Mouse (Mus musculus): ENCODE results near the gene Slco1a5. TPM values are rescaled to one million over a fixed set of nuclear protein-coding genes. Genes with fewer than 3 reads are reported as not detected.
"Not testable (repeated sequence)": the region's sequence is repeated elsewhere in the genome, so short reads cannot be mapped to it uniquely, and the experiment has no call there.

Slco1a5 gene
- polyA plus RNA-seq, 1 experiment from 2014 or later: 0.51 TPM

DNA sequence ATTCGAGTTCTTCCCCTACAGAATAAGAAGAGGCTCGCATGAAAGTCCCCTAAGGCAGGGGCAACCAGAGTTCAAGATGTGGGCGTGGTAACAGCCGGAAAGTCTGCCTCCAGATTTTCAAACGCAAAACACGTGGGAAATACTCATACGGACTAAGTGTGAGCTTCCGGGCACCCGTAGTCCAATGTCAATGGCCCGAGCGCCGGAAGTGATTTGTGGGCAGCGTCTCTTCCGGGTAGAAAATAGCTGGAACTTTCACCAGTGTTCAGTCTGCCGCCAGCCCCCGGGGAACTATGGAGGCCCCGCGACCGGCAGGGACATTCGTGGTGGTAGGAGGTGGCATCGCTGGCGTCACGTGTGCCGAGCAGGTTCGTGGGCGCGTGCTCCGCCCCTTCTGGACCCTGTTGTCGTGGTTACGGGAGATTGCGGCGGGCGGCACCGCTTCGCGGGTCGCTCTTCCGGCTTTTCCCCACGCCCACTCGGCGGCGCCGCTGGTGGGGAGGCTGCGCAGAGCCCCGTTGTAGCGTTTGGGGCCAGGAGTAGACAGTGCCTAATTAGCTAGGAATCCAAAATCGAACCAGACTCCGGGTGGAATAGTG lies 22.8 kb upstream of the Slco1a5 start, which contains the start of gene Pyroxd1:
TSS of gene Pyroxd1 (plus strand) at position 215 of the 599 bp plus-strand sequence.
- peak; percentile 91 for DNase-seq (ENCODE audit: low spot score)
- WGBS: under 1% methylated on average over 48 of the region's 48 CpGs

DNA sequence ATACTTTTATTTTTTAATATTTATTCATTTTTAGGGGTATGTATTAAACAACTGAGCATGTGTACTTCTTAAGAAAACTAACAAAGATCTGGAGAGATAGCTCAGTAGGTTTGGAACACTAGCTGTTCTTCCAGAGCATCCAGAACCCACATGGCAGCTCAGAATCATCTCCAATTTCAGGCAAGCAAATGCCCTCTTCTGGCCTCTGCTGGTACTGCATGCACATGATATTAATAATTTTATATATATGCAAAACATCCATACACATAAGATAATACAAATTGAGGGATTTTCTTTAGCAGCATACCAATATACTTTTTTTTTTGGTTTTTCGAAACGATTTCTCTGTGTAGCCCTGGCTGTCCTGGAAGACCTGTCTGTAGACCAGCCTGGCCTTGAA lies 20.8 kb upstream of the Slco1a5 start:
- Histone ChIP-seq H3K36me3 (peaks cover 6% of the 10 kb centered on the region), H3K4me1 (replicated peaks) (peaks cover 10% of the 10 kb centered on the region), H3K27ac (no peak overlapping the region), H3K4me3 (no peak overlapping the region), H3K9me3 (no peaks in the 10 kb centered on the region), H3K27me3 (ENCODE audit: insufficient read depth, poor library complexity, severe bottlenecking) (no peaks in the 10 kb centered on the region)
- WGBS: 64% methylated on average over 2 of the region's 2 CpGs
- peak; percentile 46 for DNase-seq (ENCODE audit: low spot score)

More for the DNA sequence above, 22.8 kb upstream of the Slco1a5 start, which contains the start of gene Pyroxd1:
- Histone ChIP-seq H3K4me1 (replicated peaks) (peaks cover 10% of the 10 kb centered on the region), H3K4me3 (peak within 1 kb of the TSS; percentile 71), H3K9me3 (no peaks in the 10 kb centered on the region), H3K27me3 (ENCODE audit: insufficient read depth, poor library complexity, severe bottlenecking) (no peaks in the 10 kb centered on the region), H3K36me3 (peaks cover 24% of the 10 kb centered on the region), H3K27ac (peak within 1 kb of the TSS; percentile 90)

DNA sequence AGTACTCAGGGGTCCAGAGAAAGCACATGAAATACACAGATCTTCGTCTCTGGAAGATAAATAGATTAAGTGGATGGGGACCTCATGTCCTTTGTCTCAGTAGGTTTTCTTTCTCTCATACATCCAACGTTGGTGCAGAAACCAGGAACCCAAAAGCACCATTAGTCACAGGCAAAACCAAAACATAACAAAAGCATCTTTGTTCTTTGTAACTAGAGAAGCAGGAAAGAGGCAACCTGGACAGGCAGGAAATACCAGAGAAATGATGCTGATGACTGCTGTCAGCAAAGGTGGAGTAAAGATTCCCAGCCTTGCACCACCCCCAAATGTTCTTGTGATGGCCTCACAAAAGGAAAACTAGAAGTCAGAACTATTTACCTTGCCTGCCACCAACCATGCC lies 16.8 kb upstream of the Slco1a5 start:
- WGBS: 51% methylated on average over 2 of the region's 2 CpGs
- no peaks in the 10 kb centered on the region for H3K4me1 ChIP-seq (replicated peaks)
- no peak overlapping the region for H3K27ac ChIP-seq
- H3K27me3 ChIP-seq (ENCODE audit: insufficient read depth, poor library complexity, severe bottlenecking): no peaks in the 10 kb centered on the region
- no peaks in the 10 kb centered on the region for H3K9me3 ChIP-seq
- no peak for DNase-seq (ENCODE audit: low spot score)
- H3K4me3 ChIP-seq: no peak overlapping the region
- H3K36me3 ChIP-seq: no peaks in the 10 kb centered on the region

DNA sequence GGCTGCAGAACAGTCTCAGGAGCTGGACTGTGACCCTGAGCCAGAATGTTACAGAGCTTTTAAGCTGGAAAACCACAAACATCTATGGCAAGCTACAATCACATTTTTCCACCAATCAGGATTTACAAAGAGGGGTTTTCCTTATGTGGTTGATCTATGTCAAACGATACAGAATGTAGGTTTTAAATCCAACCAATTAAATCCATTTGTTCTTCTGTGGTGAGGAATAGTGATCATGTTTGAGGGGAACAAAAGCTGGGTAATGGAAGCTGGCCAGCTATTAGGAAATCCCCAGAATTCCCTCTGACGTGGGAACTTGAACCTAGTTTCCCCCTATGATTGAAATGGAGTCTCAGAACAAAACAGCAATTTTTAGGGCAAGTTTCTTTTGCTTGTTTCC lies 16.2 kb upstream of the Slco1a5 start:
- H3K4me1 ChIP-seq (replicated peaks): no peaks in the 10 kb centered on the region

DNA sequence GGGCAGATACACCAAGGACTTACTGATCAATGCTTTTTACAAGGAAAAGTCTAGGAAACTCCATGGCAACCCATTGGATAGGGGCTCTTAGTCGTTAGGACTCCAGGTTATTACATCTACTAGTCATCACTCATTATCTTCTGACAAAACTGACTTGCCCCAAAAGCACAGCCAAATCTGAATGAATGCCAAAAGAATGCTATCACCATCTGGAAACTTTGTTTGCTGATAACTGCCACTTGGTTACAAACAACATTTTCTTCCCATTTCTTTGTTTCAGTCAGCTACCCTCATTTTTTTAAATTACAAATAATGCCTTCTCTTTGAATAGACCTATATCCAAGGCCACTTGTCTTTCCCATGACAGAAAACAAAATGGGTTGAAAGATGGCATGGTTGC lies 6.4 kb upstream of the Slco1a5 start:
- H3K4me3 ChIP-seq: no peak overlapping the region
- H3K27me3 ChIP-seq (ENCODE audit: insufficient read depth, poor library complexity, severe bottlenecking): no peaks in the 10 kb centered on the region
- no peak overlapping the region for H3K27ac ChIP-seq
- no peaks in the 10 kb centered on the region for H3K4me1 ChIP-seq (replicated peaks)
- H3K9me3 ChIP-seq: no peaks in the 10 kb centered on the region
- H3K36me3 ChIP-seq: no peaks in the 10 kb centered on the region
- DNase-seq (ENCODE audit: low spot score): no peak
- WGBS: 81% methylated on average over 1 of the region's 1 CpGs

More for the DNA sequence above, 16.2 kb upstream of the Slco1a5 start:
- no peak overlapping the region for H3K27ac ChIP-seq
- no peaks in the 10 kb centered on the region for H3K27me3 ChIP-seq (ENCODE audit: insufficient read depth, poor library complexity, severe bottlenecking)
- no peak for DNase-seq (ENCODE audit: low spot score)
- no peak overlapping the region for H3K4me3 ChIP-seq
- 84% methylated on average over 2 of the region's 2 CpGs for WGBS
- H3K9me3 ChIP-seq: no peaks in the 10 kb centered on the region
- H3K36me3 ChIP-seq: no peaks in the 10 kb centered on the region

DNA sequence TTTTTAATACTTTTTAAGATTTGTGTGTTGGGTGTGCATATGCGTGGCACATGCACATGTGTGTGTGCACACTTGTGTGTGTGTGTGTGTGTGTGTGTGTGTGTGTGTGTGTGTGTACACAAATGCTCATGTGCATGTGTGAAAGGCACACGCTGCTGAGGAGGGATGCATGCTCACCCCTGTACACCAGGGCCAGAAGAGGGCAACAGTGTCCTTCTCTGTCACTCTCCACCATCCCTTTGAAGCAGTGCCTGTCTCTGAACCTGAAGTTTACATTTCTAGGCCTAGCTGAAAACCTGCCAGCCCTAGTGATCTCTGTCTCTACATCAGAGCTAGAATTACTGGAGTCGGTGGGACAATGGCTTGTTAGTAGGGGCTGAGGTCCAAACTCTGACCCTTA lies 3.8 kb upstream of the Slco1a5 start:
- 76% methylated on average over 3 of the region's 3 CpGs for WGBS

DNA sequence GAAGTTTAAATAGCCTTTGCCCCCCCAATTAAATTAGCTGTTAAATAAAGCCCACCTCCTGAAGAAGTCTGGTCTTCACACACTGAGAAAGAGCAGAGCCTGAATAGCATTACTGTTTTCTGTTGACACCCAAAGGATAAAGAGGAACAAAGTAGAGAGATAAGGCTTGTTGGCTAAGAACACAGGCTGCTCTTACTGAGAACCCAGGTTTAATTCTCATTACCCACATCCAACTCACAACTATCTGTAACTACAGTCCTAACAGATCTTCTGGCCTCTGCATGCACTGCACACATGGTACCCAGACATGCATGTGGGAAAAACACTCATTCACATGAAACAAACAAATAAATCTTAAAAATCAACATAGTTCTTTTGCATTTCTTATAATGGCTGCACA lies 5.7 kb downstream of the Slco1a5 start:
- no peak overlapping the region for H3K27ac ChIP-seq
- H3K36me3 ChIP-seq: no peaks in the 10 kb centered on the region
- DNase-seq (ENCODE audit: low spot score): no peak
- H3K27me3 ChIP-seq (ENCODE audit: insufficient read depth, poor library complexity, severe bottlenecking): no peaks in the 10 kb centered on the region
- H3K9me3 ChIP-seq: no peaks in the 10 kb centered on the region
- H3K4me3 ChIP-seq: no peak overlapping the region
- H3K4me1 ChIP-seq (replicated peaks): no peaks in the 10 kb centered on the region

More for the DNA sequence above, 3.8 kb upstream of the Slco1a5 start:
- no peaks in the 10 kb centered on the region; the same call in 1 of the 2 replicates for H3K4me1 ChIP-seq (replicated peaks)
- no peak overlapping the region for H3K4me3 ChIP-seq
- no peak for DNase-seq (ENCODE audit: low spot score)
- no peak overlapping the region for H3K27ac ChIP-seq
- no peaks in the 10 kb centered on the region for H3K9me3 ChIP-seq
- H3K27me3 ChIP-seq (ENCODE audit: insufficient read depth, poor library complexity, severe bottlenecking): no peaks in the 10 kb centered on the region
- no peaks in the 10 kb centered on the region for H3K36me3 ChIP-seq

DNA sequence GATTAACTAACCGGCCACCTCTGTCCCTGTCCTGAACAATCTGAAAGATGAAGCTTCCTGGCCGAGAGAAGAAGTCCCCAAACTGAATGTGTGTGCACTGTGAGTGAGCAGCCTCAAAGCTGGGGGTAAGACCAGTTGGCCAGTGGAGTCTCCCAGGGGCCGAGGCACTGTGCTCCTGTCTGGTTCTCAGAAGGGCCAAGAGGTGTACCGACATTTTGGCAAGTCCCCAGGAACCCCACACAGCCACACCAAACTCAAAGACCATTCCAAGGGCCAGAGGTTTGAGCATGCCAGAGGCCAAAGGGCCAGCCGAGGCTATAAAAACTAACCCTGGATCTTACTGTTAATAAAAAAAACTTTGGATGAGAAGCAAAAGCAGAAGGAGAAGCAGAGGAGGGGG lies 8.5 kb downstream of the Slco1a5 start:
- no peak overlapping the region for H3K4me3 ChIP-seq
- WGBS: 87% methylated on average over 5 of the region's 5 CpGs
- DNase-seq (ENCODE audit: low spot score): no peak

DNA sequence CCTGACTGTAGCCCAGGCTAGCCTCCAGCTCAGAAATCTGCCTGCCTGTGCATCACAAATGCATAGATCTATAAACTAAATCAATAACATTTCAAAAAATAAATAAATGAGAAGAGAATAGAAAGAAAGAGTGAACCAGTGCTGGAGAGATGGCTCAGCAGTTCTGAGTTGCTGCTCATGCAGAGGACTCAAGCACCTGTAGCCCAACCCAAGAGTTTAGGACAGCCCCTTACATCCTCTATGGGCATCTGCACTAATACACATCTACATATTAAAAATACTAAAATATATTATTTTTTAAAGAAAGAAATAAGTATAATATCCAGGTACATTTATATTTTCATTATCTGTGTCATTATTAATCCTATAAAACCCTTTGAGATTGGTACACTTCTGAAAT lies 17.7 kb downstream of the Slco1a5 start:
- no peaks in the 10 kb centered on the region for H3K27me3 ChIP-seq (ENCODE audit: insufficient read depth, poor library complexity, severe bottlenecking)
- no peak overlapping the region for H3K4me3 ChIP-seq
- no peak for DNase-seq (ENCODE audit: low spot score)
- H3K4me1 ChIP-seq (replicated peaks): no peaks in the 10 kb centered on the region
- H3K9me3 ChIP-seq: peaks cover 4% of the 10 kb centered on the region
- H3K27ac ChIP-seq: no peak overlapping the region
- no peaks in the 10 kb centered on the region for H3K36me3 ChIP-seq

More for the DNA sequence above, 8.5 kb downstream of the Slco1a5 start:
- Histone ChIP-seq H3K36me3 (no peaks in the 10 kb centered on the region), H3K9me3 (peaks cover 4% of the 10 kb centered on the region), H3K27me3 (ENCODE audit: insufficient read depth, poor library complexity, severe bottlenecking) (no peaks in the 10 kb centered on the region), H3K27ac (no peak overlapping the region), H3K4me1 (replicated peaks) (no peaks in the 10 kb centered on the region)

DNA sequence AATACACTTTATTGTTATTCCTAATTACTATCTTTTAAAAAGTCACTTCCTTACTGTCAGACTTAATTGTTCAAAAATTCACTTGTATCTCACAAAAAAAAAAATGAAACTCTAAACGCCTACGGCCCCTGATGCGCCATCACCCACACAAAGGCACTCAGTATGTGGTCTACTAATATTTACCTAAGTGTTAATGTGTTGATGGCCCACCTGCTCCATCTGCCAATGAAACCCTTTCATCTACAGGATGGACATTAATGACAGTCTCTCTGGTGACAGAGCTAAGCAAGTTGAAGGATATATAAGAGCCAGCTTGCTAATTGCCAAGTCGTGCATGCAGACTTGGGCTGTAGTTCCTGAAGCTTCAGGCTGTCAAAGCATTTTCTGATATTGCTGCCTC lies 24.7 kb downstream of the Slco1a5 start, which contains the start of gene Iapp:
TSS of gene Iapp (plus strand) at position 326 of the 400 bp plus-strand sequence.
- no peaks in the 10 kb centered on the region for H3K4me1 ChIP-seq (replicated peaks)
- no peak within 1 kb of the TSS for H3K27ac ChIP-seq
- H3K9me3 ChIP-seq: no peaks in the 10 kb centered on the region
- 66% methylated on average over 4 of the region's 4 CpGs for WGBS
- H3K4me3 ChIP-seq: no peak within 1 kb of the TSS
- H3K36me3 ChIP-seq: no peaks in the 10 kb centered on the region
- H3K27me3 ChIP-seq (ENCODE audit: insufficient read depth, poor library complexity, severe bottlenecking): no peaks in the 10 kb centered on the region
- no peak for DNase-seq (ENCODE audit: low spot score)

DNA sequence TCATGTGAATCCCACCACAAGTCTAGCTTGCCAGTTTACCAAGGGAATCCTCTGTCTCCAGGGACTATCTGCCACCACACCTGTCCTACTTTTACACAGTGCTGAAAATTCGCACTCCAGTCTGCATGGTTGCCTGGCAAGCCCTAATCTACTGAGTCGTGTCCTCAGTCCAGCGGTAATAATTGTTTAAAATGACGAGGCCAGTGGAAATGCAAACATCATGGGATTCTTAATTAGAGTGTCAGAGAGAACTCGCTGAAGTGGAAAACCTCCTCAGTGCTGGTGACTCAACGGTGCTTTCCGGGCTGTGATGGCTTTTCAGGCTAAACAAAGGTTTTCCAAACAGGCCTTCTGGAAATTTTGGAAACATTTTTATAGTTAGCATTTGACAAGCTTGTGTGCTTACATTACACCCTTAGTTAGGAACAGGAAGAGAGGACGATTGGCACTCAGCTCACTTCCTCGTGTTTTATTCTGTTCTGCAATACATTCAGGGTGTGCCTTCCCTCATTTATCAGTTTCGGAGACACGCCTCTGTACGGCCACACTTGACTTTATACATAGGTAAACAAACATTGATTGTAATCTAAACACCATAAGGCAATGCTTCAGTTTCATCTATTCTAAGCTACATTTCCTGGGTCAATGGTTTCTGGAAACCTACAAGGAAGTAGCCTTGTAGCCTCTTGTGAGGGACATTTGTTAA lies 33.2 kb downstream of the Slco1a5 start:
- H3K27me3 ChIP-seq (ENCODE audit: insufficient read depth, poor library complexity, severe bottlenecking): no peaks in the 10 kb centered on the region
- WGBS: 74% methylated on average over 12 of the region's 12 CpGs
- H3K27ac ChIP-seq: no peak overlapping the region
- no peaks in the 10 kb centered on the region for H3K36me3 ChIP-seq
- H3K4me3 ChIP-seq: no peak overlapping the region
- H3K9me3 ChIP-seq: no peaks in the 10 kb centered on the region
- no peak for DNase-seq (ENCODE audit: low spot score)
- H3K4me1 ChIP-seq (replicated peaks): no peaks in the 10 kb centered on the region

DNA sequence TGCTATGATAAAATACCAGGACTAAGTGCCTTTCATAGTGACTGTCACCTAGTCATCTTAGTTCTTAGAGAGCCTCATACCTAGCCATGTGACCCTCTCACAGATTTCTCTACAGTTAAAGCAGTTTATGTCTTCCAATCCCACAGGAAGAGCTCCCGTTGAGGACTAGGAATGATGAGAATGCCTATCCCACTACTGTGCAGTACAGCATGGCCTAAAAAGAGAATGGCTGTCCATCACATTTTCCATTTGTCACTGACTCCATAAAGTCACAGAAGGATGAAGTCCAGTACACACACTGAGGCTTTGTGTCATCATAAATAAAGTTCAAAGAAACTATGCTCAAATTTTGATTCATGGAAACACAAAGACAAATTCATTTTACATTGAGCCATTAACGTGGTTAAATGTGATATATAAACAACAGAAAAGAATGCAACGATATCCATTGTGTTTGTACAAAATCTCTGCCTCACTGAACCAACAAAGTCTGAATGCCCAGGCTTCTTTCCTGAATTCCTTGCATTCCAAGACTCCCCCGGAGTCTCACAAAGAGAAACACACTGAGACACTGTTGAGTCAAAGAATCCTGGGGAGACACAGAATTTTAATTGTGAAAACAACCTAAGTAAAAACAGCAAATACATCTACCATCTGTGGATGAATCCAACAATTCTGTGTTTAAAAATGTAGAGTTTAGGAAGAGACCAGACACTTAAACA lies 46.9 kb downstream of the Slco1a5 start:
- Histone ChIP-seq H3K4me3 (no peak overlapping the region), H3K9me3 (no peaks in the 10 kb centered on the region), H3K4me1 (replicated peaks) (peaks cover 13% of the 10 kb centered on the region), H3K36me3 (no peaks in the 10 kb centered on the region), H3K27ac (peak overlapping the region; percentile 59), H3K27me3 (ENCODE audit: insufficient read depth, poor library complexity, severe bottlenecking) (no peaks in the 10 kb centered on the region)
- no peak for DNase-seq (ENCODE audit: low spot score)
- WGBS: 6% methylated on average over 4 of the region's 4 CpGs

DNA sequence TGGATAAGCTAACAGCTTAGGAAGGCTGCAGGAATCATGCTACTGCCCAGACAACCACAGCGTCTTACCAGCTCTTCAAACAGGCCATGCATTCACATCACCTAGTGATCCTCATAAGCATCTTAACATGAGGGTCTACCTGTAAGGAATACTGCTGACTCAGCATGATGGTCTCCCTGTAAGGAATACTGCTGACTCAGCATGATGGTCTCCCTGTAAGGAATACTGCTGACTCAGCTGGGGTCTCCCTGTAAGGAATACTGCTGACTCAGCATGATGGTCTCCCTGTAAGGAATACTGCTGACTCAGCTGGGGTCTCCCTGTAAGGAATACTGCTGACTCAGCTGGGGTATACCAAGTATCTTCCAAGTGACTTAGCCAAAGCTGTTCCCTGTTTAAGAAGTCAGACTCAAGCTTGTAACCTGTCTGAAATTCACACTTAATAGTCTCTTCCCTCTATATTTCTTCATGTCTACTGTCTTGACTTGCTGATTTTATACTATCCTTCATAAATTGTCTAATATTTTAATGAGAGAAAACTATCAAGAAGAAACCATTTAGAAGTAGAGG lies 72.0 kb downstream of the Slco1a5 start:
- H3K4me1 ChIP-seq (replicated peaks); H3K4me3 ChIP-seq; H3K27me3 ChIP-seq (ENCODE audit: insufficient read depth, poor library complexity, severe bottlenecking); H3K9me3 ChIP-seq; DNase-seq (ENCODE audit: low spot score); H3K27ac ChIP-seq; H3K36me3 ChIP-seq: not testable (repeated sequence)
- WGBS: 92% methylated on average over 1 of the region's 1 CpGs
